Mouse (Mus musculus) embryonic facial prominence, embryonic 11.5 days (tissue): Measurements from ENCODE around the gene Kdm2b. TPM values are rescaled to one million over a fixed set of nuclear protein-coding genes. Genes with fewer than 3 reads are reported as not detected.

Experiments
- ATAC-seq: fragments of 200-750 bp; cut with Nextera tagmentation; replicated peaks from 2 replicates; pipeline ENCODE4 v1.8.0; 2017; ENCODE audit warnings: low read depth; ENCODE audit not compliant: insufficient number of reproducible peaks, low FRiP score, low TSS enrichment
- DNase-seq: peaks from one replicate; pipeline ENCODE4 v3.0.0-alpha.2; 2015; ENCODE audit warnings: low spot score
- H3K27ac ChIP-seq: fragments of 300-500 bp; sonication (generic); replicated peaks from 2 replicates; pipeline ENCODE4 v1.5.1; 2014; ENCODE audit warnings: mild to moderate bottlenecking, low read depth, low read length, control low read depth
- H3K27me3 ChIP-seq: fragments of 300-500 bp; sonication (generic); 2 replicates; pipeline ENCODE4 v1.6.1; 2014; ENCODE audit warnings: mild to moderate bottlenecking, low read length, moderate library complexity, mixed read lengths; ENCODE audit not compliant: control insufficient read depth, insufficient read depth
- H3K36me3 ChIP-seq: fragments of 300-500 bp; sonication (generic); replicated peaks from 2 replicates; pipeline ENCODE4 v1.6.1; 2014; ENCODE audit warnings: low read depth, mild to moderate bottlenecking, low read length, moderate library complexity, mixed read lengths; ENCODE audit not compliant: control insufficient read depth, insufficient read depth
- H3K4me1 ChIP-seq: fragments of 300-500 bp; sonication (generic); 2 replicates; pipeline ENCODE4 v1.6.1; 2014; ENCODE audit warnings: low read length, mixed read lengths; ENCODE audit not compliant: control insufficient read depth, insufficient read depth
- H3K4me2 ChIP-seq: fragments of 300-500 bp; sonication (generic); 2 replicates; pipeline ENCODE4 v1.6.1; 2014; ENCODE audit warnings: low read depth, mild to moderate bottlenecking, control low read depth, low read length, moderate library complexity
- H3K4me3 ChIP-seq: fragments of 300-500 bp; sonication (generic); 2 replicates; pipeline ENCODE4 v1.5.1; 2014; ENCODE audit warnings: low read depth, low read length, control low read depth
- H3K9ac ChIP-seq: fragments of 300-500 bp; sonication (generic); replicated peaks from 2 replicates; pipeline ENCODE4 v1.6.1; 2014; ENCODE audit warnings: mild to moderate bottlenecking, control low read depth, low read length
- H3K9me3 ChIP-seq: fragments of 300-500 bp; sonication (generic); replicated peaks from 2 replicates; pipeline ENCODE4 v1.6.1; 2016; ENCODE audit warnings: mild to moderate bottlenecking, low read length, inconsistent platforms, mixed read lengths; ENCODE audit not compliant: control insufficient read depth
- WGBS: fragments of 180-500 bp; shearing (Covaris S2); extraction: QIAGEN DNeasy Blood & Tissue Kit; methylation state at CpG from one replicate; pipeline ENCODE4 v1.1.7; 2014; 5-methylcytosine and 5-hydroxymethylcytosine counted together
- polyA plus RNA-seq: library from polyadenylated mRNA; unstranded; fragments of >200 nt; fragmentation: Nextera tagmentation; extraction: Ambion mirVana; gene quantifications from 2 replicates; pipeline ENCODE4 v1.2.1, GENCODE M21; 2014

Kdm2b gene
- polyA plus RNA-seq, 1 experiment from 2014 or later, result 54.1 TPM

- H3K36me3 ChIP-seq, result no peaks in the 10 kb centered on the region
- no peaks in the 10 kb centered on the region for H3K4me1 ChIP-seq
- H3K4me3 ChIP-seq, result no peak overlapping the region
- no peak overlapping the region for H3K27ac ChIP-seq
- ATAC-seq, result no peak
- H3K9me3 ChIP-seq, result no peaks in the 10 kb centered on the region
- H3K9ac ChIP-seq, result no peak overlapping the region
- H3K27me3 ChIP-seq, result no peaks in the 10 kb centered on the region
- WGBS, result 94% methylated on average over 6 of the region's 6 CpGs
- no peak overlapping the region for H3K4me2 ChIP-seq
- DNase-seq, result no peak
Measured at GRCm38 (mm10) chr5:122893270-122893669, 96.4 kb downstream of the Kdm2b start.

GRCm38 (mm10) chr5:122890396-122890795, 99.2 kb downstream of the Kdm2b start:
- H3K4me3 ChIP-seq, result no peak overlapping the region
- no peaks in the 10 kb centered on the region for H3K36me3 ChIP-seq
- H3K4me1 ChIP-seq, result no peaks in the 10 kb centered on the region
- 77% methylated on average over 2 of the region's 2 CpGs for WGBS
- ATAC-seq (no peak), DNase-seq (no peak)
- H3K9ac ChIP-seq, result no peak overlapping the region
- H3K9me3 ChIP-seq, result no peaks in the 10 kb centered on the region
- no peaks in the 10 kb centered on the region for H3K27me3 ChIP-seq
- H3K4me2 ChIP-seq, result no peak overlapping the region
- no peak overlapping the region for H3K27ac ChIP-seq

- H3K27ac ChIP-seq, result no peak overlapping the region
- no peaks in the 10 kb centered on the region for H3K9me3 ChIP-seq
- no peak for ATAC-seq
- H3K27me3 ChIP-seq, result no peaks in the 10 kb centered on the region
- no peak overlapping the region for H3K9ac ChIP-seq
- WGBS, result 92% methylated on average over 16 of the region's 16 CpGs
- H3K4me1 ChIP-seq, result no peaks in the 10 kb centered on the region
- H3K4me3 ChIP-seq, result no peak overlapping the region
- no peak overlapping the region for H3K4me2 ChIP-seq
- DNase-seq, result no peak
- no peaks in the 10 kb centered on the region for H3K36me3 ChIP-seq
Measured at GRCm38 (mm10) chr5:122888612-122889214, 100.9 kb downstream of the Kdm2b start.

- Histone ChIP-seq H3K4me1 (no peaks in the 10 kb centered on the region), H3K36me3 (no peaks in the 10 kb centered on the region), H3K27ac (no peak overlapping the region), H3K4me3 (no peak overlapping the region), H3K9ac (no peak overlapping the region), H3K9me3 (no peaks in the 10 kb centered on the region), H3K27me3 (no peaks in the 10 kb centered on the region), H3K4me2 (no peak overlapping the region)
- 84% methylated on average over 8 of the region's 8 CpGs for WGBS
- ATAC-seq (no peak), DNase-seq (no peak)
Measured at GRCm38 (mm10) chr5:122887926-122888611, 101.6 kb downstream of the Kdm2b start.

GRCm38 (mm10) chr5:122887033-122887432, 102.6 kb downstream of the Kdm2b start:
- no peaks in the 10 kb centered on the region for H3K4me1 ChIP-seq
- DNase-seq (no peak), ATAC-seq (no peak)
- WGBS, result 94% methylated on average over 9 of the region's 9 CpGs
- H3K9ac ChIP-seq, result no peak overlapping the region
- H3K36me3 ChIP-seq, result no peaks in the 10 kb centered on the region; the same call in 1 of the 2 replicates
- H3K27me3 ChIP-seq, result no peaks in the 10 kb centered on the region
- no peak overlapping the region for H3K4me3 ChIP-seq
- H3K4me2 ChIP-seq, result no peak overlapping the region
- H3K9me3 ChIP-seq, result no peaks in the 10 kb centered on the region
- H3K27ac ChIP-seq, result no peak overlapping the region

GRCm38 (mm10) chr5:122884594-122885348, 104.9 kb downstream of the Kdm2b start:
- Histone ChIP-seq H3K9ac (no peak overlapping the region), H3K27ac (no peak overlapping the region), H3K4me3 (no peak overlapping the region), H3K36me3 (peaks cover 7% of the 10 kb centered on the region), H3K4me1 (no peaks in the 10 kb centered on the region), H3K27me3 (no peaks in the 10 kb centered on the region), H3K4me2 (no peak overlapping the region), H3K9me3 (no peaks in the 10 kb centered on the region)
- WGBS, result 93% methylated on average over 7 of the region's 7 CpGs
- ATAC-seq, result no peak
- DNase-seq, result no peak

GRCm38 (mm10) chr5:122883652-122884235, 105.9 kb downstream of the Kdm2b start:
- no peak for DNase-seq
- 75% methylated on average over 2 of the region's 2 CpGs for WGBS
- Histone ChIP-seq H3K27ac (no peak overlapping the region), H3K9me3 (no peaks in the 10 kb centered on the region), H3K36me3 (peaks cover 7% of the 10 kb centered on the region), H3K27me3 (no peaks in the 10 kb centered on the region), H3K4me1 (no peaks in the 10 kb centered on the region), H3K4me3 (no peak overlapping the region), H3K4me2 (no peak overlapping the region), H3K9ac (no peak overlapping the region)
- ATAC-seq, result no peak

GRCm38 (mm10) chr5:122883237-122883636, 106.4 kb downstream of the Kdm2b start:
- no peak overlapping the region for H3K4me2 ChIP-seq
- H3K4me3 ChIP-seq, result no peak overlapping the region
- ATAC-seq, result no peak
- H3K9ac ChIP-seq, result no peak overlapping the region
- H3K9me3 ChIP-seq, result no peaks in the 10 kb centered on the region
- 81% methylated on average over 9 of the region's 9 CpGs for WGBS
- no peaks in the 10 kb centered on the region for H3K4me1 ChIP-seq
- H3K36me3 ChIP-seq, result peaks cover 7% of the 10 kb centered on the region
- H3K27ac ChIP-seq, result no peak overlapping the region
- DNase-seq, result no peak
- H3K27me3 ChIP-seq, result no peaks in the 10 kb centered on the region
